Comparison of ENCODE assay signal across 25 mouse cellular contexts in genomic region chr12:105541590-105542402, GRCm38 (mm10). TPM values are rescaled to one million over a fixed set of nuclear protein-coding genes. Genes with fewer than 3 reads are reported as not detected.
"Had no signal": no experiment of that assay in that cellular context is flagged by ENCODE, and none has a peak within 500 bp of the region (broad histone marks: within the 10 kb centered on the region; RNA-seq: fewer than 3 reads in every experiment).

No protein-coding gene starts in this region.

- H3K9me3 ChIP-seq: limb, embryonic 12.5 days; limb, embryonic 15.5 days; midbrain, embryonic 12.5 days; midbrain, embryonic 15.5 days; neural tube, embryonic 13.5 days; stomach, embryonic 15.5 days had no signal

- H3K27ac ChIP-seq: limb, embryonic 12.5 days; limb, embryonic 15.5 days; liver, embryonic 14.5 days; midbrain, embryonic 12.5 days; midbrain, embryonic 15.5 days; neural tube, embryonic 13.5 days; stomach, embryonic 15.5 days had no signal

- H3K36me3 ChIP-seq: limb, embryonic 12.5 days; limb, embryonic 15.5 days; midbrain, embryonic 12.5 days; midbrain, embryonic 15.5 days; neural tube, embryonic 13.5 days; stomach, embryonic 15.5 days had no signal

- H3K9ac ChIP-seq: limb, embryonic 12.5 days; limb, embryonic 15.5 days; liver, embryonic 14.5 days; liver, postnatal 0 days; midbrain, embryonic 12.5 days; midbrain, embryonic 15.5 days; neural tube, embryonic 13.5 days; stomach, embryonic 15.5 days had no signal

- H3K4me2 ChIP-seq: limb, embryonic 12.5 days; limb, embryonic 15.5 days; liver, embryonic 11.5 days; midbrain, embryonic 12.5 days; midbrain, embryonic 15.5 days; neural tube, embryonic 13.5 days; stomach, embryonic 15.5 days had no signal

- H3K4me3 ChIP-seq: limb, embryonic 12.5 days; limb, embryonic 15.5 days; midbrain, embryonic 12.5 days; midbrain, embryonic 15.5 days; myocyte; neural tube, embryonic 13.5 days; stomach, embryonic 15.5 days had no signal

- H3K27me3 ChIP-seq: limb, embryonic 12.5 days; limb, embryonic 15.5 days; midbrain, embryonic 15.5 days; neural tube, embryonic 13.5 days; stomach, embryonic 15.5 days had no signal

- ATAC-seq: inflammation-experienced regulatory T-cells, adult 6 months; liver, postnatal 0 days; midbrain, embryonic 15.5 days had no signal

- DNase-seq: kidney, adult 11 months; kidney, adult 9 months; kidney, postnatal 14 days; kidney, postnatal 4 days; left cerebral cortex, postnatal 4 days; liver, postnatal 0 days; retina, postnatal 1 day; right cerebral cortex, postnatal 25 days; spleen, adult 18-20 months; thymus, adult 18-20 months; thymus, postnatal 36 days had no signal

RNA-seq across cellular contexts. Expression of gene Bdkrb2, which starts 21.2 kb away (rescaled TPM):
- total RNA-seq: megakaryocyte progenitor cell, adult 5-6 weeks; megakaryocyte-erythroid progenitor cell, adult 5-6 weeks; monocyte, adult 5-6 weeks; neutrophil, adult 5-6 weeks had no signal
- polyA plus RNA-seq: inflammation-experienced regulatory T-cells, adult 6 months; liver, embryonic 11.5 days; liver, embryonic 14.5 days had no signal
